Mouse (Mus musculus): Measurements from ENCODE around the gene Olfr516.

Gene Olfr516

GRCm38 (mm10) chr7:108850429-108850828 lies at the start of gene Olfr516:
Olfr516 (minus strand) TSS chr7:108850529.
- no peak for DNase-seq

GRCm38 (mm10) chr7:108894320-108894719 lies 44.0 kb upstream of the Olfr516 start, which contains the start of gene Olfr519:
Olfr519 (minus strand) TSS chr7:108894420.
- DNase-seq = no peak

GRCm38 (mm10) chr7:108884906-108885305 lies 34.6 kb upstream of the Olfr516 start, which contains the start of gene Olfr518:
Olfr518 (minus strand) TSS chr7:108885006.
- no peak for DNase-seq

- no peak for DNase-seq
These were observed 21.9 kb upstream of the Olfr516 start, which contains the start of gene Olfr517 for GRCm38 (mm10) chr7:108872279-108872678. Olfr517 (minus strand) TSS chr7:108872379.

- no peak for DNase-seq
These were observed 24.4 kb downstream of the Olfr516 start, which contains the start of gene Olfr514 for GRCm38 (mm10) chr7:108825897-108826296. Olfr514 (minus strand) TSS chr7:108825997.

- peak; percentile 4 for DNase-seq
These were observed 35.6 kb downstream of the Olfr516 start for GRCm38 (mm10) chr7:108814593-108815215.

GRCm38 (mm10) chr7:108797205-108797933 lies 53.0 kb downstream of the Olfr516 start:
- DNase-seq = no peak

Data from cerebellum, adult 9-11 months (tissue).